Mouse (Mus musculus): ENCODE measurements around the gene Tmem161b. TPM values are rescaled to one million over a fixed set of nuclear protein-coding genes. Genes with fewer than 3 reads are reported as not detected.

The Tmem161b gene
- polyA plus RNA-seq, 1 experiment from 2014 or later: 28.9 TPM

- no peak overlapping the region for H3K4me2 ChIP-seq
- H3K9ac ChIP-seq: no peak overlapping the region
- ATAC-seq (ENCODE audit: low FRiP score): no peak
- H3K9me3 ChIP-seq: no peaks in the 10 kb centered on the region
- H3K36me3 ChIP-seq: peaks cover 11% of the 10 kb centered on the region
- H3K27me3 ChIP-seq: no peaks in the 10 kb centered on the region
- no peak overlapping the region for H3K27ac ChIP-seq
- no peak overlapping the region for H3K4me3 ChIP-seq
- peaks cover 3% of the 10 kb centered on the region; the same call in 1 of the 2 replicates for H3K4me1 ChIP-seq (replicated peaks)
- WGBS: 93% methylated on average over 4 of the region's 4 CpGs
Observed at GRCm38 (mm10) chr13:84280352-84280751, 58.3 kb downstream of the Tmem161b start.

- Histone ChIP-seq H3K4me1 (replicated peaks) (peaks cover 6% of the 10 kb centered on the region; the same call in 1 of the 2 replicates), H3K9ac (no peak overlapping the region), H3K4me3 (no peak overlapping the region), H3K36me3 (peaks cover 16% of the 10 kb centered on the region), H3K27ac (no peak overlapping the region), H3K9me3 (no peaks in the 10 kb centered on the region), H3K4me2 (no peak overlapping the region), H3K27me3 (no peaks in the 10 kb centered on the region)
- no peak for ATAC-seq (ENCODE audit: low FRiP score)
Observed at GRCm38 (mm10) chr13:84282966-84283365, 60.9 kb downstream of the Tmem161b start.

DNA sequence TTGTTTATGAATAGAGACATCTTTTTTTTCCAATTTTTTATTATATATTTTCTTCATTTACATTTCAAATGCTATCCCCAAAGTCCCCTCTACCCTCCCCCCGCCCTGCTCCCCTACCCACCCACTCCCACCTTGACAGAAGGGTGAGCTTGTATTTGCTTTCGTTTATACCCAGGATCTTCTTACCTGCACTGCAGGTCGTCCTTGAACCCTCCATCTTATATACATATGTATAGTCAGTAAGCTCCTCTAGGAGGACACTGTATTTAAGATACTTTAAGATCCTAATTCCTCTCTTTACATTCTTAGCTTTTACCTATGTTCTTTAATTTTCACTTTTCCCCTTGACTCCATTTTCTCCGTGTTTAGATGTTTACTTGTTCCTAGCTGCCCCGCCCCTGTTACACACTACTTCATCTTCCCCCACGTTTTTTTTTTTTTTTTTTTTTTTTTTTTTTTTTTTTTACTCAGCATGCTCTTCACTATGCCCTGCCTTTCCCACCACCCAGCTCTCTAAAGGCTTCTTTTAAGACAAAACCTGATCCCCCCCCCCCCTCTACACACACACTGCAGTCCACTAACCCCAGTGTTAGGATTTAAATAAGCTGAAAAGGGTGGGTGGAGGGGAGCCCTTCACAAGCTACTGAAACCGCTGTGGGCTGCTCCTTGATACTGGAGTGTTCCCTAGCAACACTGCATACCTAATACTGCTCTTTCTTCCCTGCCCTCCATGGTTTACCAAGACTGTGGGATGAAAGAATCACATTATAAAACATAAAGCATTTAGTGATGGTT lies 62.9 kb downstream of the Tmem161b start:
- peak; percentile 95 for ATAC-seq (ENCODE audit: low FRiP score)
- Histone ChIP-seq H3K27ac (peak overlapping the region; percentile 86), H3K27me3 (no peaks in the 10 kb centered on the region), H3K4me2 (peak overlapping the region; percentile 29; the same call in 1 of the 2 replicates), H3K4me1 (replicated peaks) (peaks cover 6% of the 10 kb centered on the region; the same call in 1 of the 2 replicates), H3K36me3 (peaks cover 21% of the 10 kb centered on the region), H3K9me3 (no peaks in the 10 kb centered on the region), H3K4me3 (no peak overlapping the region), H3K9ac (peak overlapping the region; percentile 35; the same call in 1 of the 2 replicates)
- 11% methylated on average over 7 of the region's 7 CpGs for WGBS

- WGBS: 40% methylated on average over 3 of the region's 3 CpGs
- Histone ChIP-seq H3K27ac (peak overlapping the region; percentile 86), H3K36me3 (peaks cover 22% of the 10 kb centered on the region), H3K4me3 (no peak overlapping the region), H3K4me1 (replicated peaks) (peaks cover 6% of the 10 kb centered on the region; the same call in 1 of the 2 replicates), H3K4me2 (peak overlapping the region; percentile 15; the same call in 1 of the 2 replicates), H3K9ac (peak overlapping the region; percentile 35; the same call in 1 of the 2 replicates), H3K27me3 (no peaks in the 10 kb centered on the region), H3K9me3 (no peaks in the 10 kb centered on the region)
- ATAC-seq (ENCODE audit: low FRiP score): peak; percentile 93
Observed at GRCm38 (mm10) chr13:84285559-84285945, 63.5 kb downstream of the Tmem161b start.

DNA sequence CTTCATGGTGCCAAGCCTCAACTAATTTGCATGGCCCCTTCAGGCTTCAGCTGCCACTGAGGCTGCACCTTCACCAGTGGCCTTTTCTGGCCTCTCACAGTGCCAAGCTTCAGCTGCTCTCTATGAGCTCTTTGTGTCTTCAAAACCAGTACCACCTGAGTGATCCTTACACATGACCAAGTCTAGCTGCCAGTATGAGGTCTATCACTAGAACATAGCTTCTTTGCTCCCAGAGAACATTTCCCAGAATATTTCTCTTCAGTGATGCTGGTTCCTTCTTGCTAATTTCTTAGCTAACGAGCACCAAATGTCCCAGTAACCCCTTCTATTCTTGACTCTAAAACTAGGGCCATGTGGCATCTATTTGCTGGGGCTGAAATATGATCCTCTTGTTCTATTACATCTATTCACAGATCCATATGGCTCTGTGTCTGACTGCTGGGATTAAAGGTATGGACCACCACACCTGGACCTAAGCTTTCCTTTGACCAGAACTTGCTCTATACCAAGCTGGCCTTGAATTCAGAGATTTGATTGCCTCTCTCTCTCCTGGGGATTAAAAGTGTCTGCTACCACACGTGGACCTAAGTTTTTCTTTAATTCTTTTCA lies 77.5 kb downstream of the Tmem161b start:
- H3K27me3 ChIP-seq: no peaks in the 10 kb centered on the region
- H3K9ac ChIP-seq: no peak overlapping the region
- no peak overlapping the region for H3K27ac ChIP-seq
- H3K9me3 ChIP-seq: no peaks in the 10 kb centered on the region
- H3K4me2 ChIP-seq: no peak overlapping the region
- WGBS: 79% methylated on average over 2 of the region's 2 CpGs
- no peak for ATAC-seq (ENCODE audit: low FRiP score)
- H3K4me3 ChIP-seq: no peak overlapping the region
- no peaks in the 10 kb centered on the region for H3K4me1 ChIP-seq (replicated peaks)
- H3K36me3 ChIP-seq: peaks cover 42% of the 10 kb centered on the region

DNA sequence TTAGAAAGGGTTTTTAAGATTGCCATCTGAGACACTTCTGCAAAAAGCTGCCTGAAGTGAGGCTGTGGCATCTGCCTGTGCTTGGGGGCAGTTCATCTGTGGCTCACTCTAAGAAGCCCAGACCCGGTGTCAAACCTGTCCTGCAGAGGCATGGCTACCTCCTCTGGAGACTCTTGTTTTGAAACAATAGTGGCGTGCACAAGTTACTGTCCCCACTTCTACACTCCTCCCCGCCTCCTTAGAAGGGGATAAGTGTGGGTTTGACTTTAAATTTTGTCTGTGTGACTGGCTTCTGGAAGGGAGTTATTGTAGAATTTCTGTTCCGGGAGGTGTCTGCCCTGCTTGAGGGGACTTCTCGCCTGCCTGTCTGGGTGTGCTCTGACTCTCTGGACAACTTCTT lies 121.2 kb downstream of the Tmem161b start:
- H3K27me3 ChIP-seq: 0 out of 2 replicates have a peak, but pooled peaks cover 6% of the 10 kb centered on the region
- no peaks in the 10 kb centered on the region for H3K9me3 ChIP-seq
- no peak overlapping the region for H3K4me3 ChIP-seq
- peak overlapping the region; percentile 81; the same call in 1 of the 2 replicates for H3K9ac ChIP-seq
- 0 out of 2 replicates have a peak overlapping the region, but pooled peaks have one; percentile 6 for H3K4me2 ChIP-seq
- H3K4me1 ChIP-seq (replicated peaks): peaks cover 43% of the 10 kb centered on the region
- H3K36me3 ChIP-seq: no peaks in the 10 kb centered on the region
- H3K27ac ChIP-seq: peak overlapping the region; percentile 99
- WGBS: 5% methylated on average over 5 of the region's 5 CpGs
- ATAC-seq (ENCODE audit: low FRiP score): no peak

GRCm38 (mm10) chr13:84343691-84344495 lies 121.8 kb downstream of the Tmem161b start:
- peak overlapping the region; percentile 99 for H3K27ac ChIP-seq
- H3K9me3 ChIP-seq: no peaks in the 10 kb centered on the region
- no peak overlapping the region for H3K4me3 ChIP-seq
- no peaks in the 10 kb centered on the region for H3K36me3 ChIP-seq
- 9% methylated on average over 13 of the region's 13 CpGs for WGBS
- peak overlapping the region; percentile 81 for H3K9ac ChIP-seq
- 0 out of 2 replicates have a peak, but pooled peaks cover 6% of the 10 kb centered on the region for H3K27me3 ChIP-seq
- ATAC-seq (ENCODE audit: low FRiP score): no peak
- H3K4me1 ChIP-seq (replicated peaks): peaks cover 43% of the 10 kb centered on the region
- H3K4me2 ChIP-seq: peak overlapping the region; percentile 67

GRCm38 (mm10) chr13:84344711-84345110 lies 122.6 kb downstream of the Tmem161b start:
- WGBS: 8% methylated on average over 7 of the region's 7 CpGs
- ATAC-seq (ENCODE audit: low FRiP score): no peak
- no peaks in the 10 kb centered on the region for H3K9me3 ChIP-seq
- peak overlapping the region; percentile 67 for H3K4me2 ChIP-seq
- peak overlapping the region; percentile 99 for H3K27ac ChIP-seq
- 0 out of 2 replicates have a peak, but pooled peaks cover 6% of the 10 kb centered on the region for H3K27me3 ChIP-seq
- H3K4me3 ChIP-seq: peak overlapping the region; percentile 14
- peaks cover 43% of the 10 kb centered on the region for H3K4me1 ChIP-seq (replicated peaks)
- H3K36me3 ChIP-seq: no peaks in the 10 kb centered on the region
- peak overlapping the region; percentile 81 for H3K9ac ChIP-seq

GRCm38 (mm10) chr13:84345114-84345513 lies 123.0 kb downstream of the Tmem161b start:
- 7% methylated on average over 8 of the region's 8 CpGs for WGBS
- Histone ChIP-seq H3K27me3 (0 out of 2 replicates have a peak, but pooled peaks cover 6% of the 10 kb centered on the region), H3K4me2 (peak overlapping the region; percentile 67), H3K36me3 (no peaks in the 10 kb centered on the region), H3K4me3 (peak overlapping the region; percentile 14; the same call in 1 of the 2 replicates), H3K4me1 (replicated peaks) (peaks cover 47% of the 10 kb centered on the region), H3K9me3 (no peaks in the 10 kb centered on the region), H3K27ac (peak overlapping the region; percentile 99), H3K9ac (peak overlapping the region; percentile 81)
- ATAC-seq (ENCODE audit: low FRiP score): no peak
